Mouse (Mus musculus) activated CD4-positive, CD25-positive, alpha-beta regulatory T cell, adult 4 months (primary cell): ENCODE results near the gene Rnf130. TPM values are rescaled to one million over a fixed set of nuclear protein-coding genes. Genes with fewer than 3 reads are reported as not detected.

Experiments
- ATAC-seq: one replicate; pipeline ENCODE4 v1.8.0; 2017
- polyA plus RNA-seq, 2 experiments: library from polyadenylated mRNA; unstranded; fragments of 100-300 nt; shearing (Covaris generic); gene quantifications; one replicate each; pipeline ENCODE4 v1.2.1; 2017

The Rnf130 gene
- polyA plus RNA-seq: 1 to 10 TPM in 1 of 2 experiments, under 1 TPM in 1; 0.73 to 1.9 TPM

GRCm38 (mm10) chr11:50024833-50025720 is at the start of gene Rnf130:
Gene Rnf130 (plus strand): TSS chr11:50025346.
- ATAC-seq: peak; percentile 76

GRCm38 (mm10) chr11:49977963-49978568 is 47.1 kb upstream of the Rnf130 start:
- ATAC-seq: peak; percentile 43

GRCm38 (mm10) chr11:49978935-49979334 is 46.2 kb upstream of the Rnf130 start:
- ATAC-seq: no peak

GRCm38 (mm10) chr11:49980681-49981235 is 44.4 kb upstream of the Rnf130 start:
- no peak for ATAC-seq

GRCm38 (mm10) chr11:49981321-49981963 is 43.7 kb upstream of the Rnf130 start:
- ATAC-seq: no peak

- no peak for ATAC-seq
Measured at GRCm38 (mm10) chr11:49982094-49982493, 43.1 kb upstream of the Rnf130 start.

- peak; percentile 60 for ATAC-seq
Measured at GRCm38 (mm10) chr11:49982881-49983280, 42.3 kb upstream of the Rnf130 start.

- ATAC-seq: peak; percentile 53
Measured at GRCm38 (mm10) chr11:49983875-49984552, 41.1 kb upstream of the Rnf130 start.

- ATAC-seq: no peak
Measured at GRCm38 (mm10) chr11:49985009-49985408, 40.1 kb upstream of the Rnf130 start.

GRCm38 (mm10) chr11:49986277-49987036 is 38.7 kb upstream of the Rnf130 start:
- ATAC-seq: no peak

- peak; percentile 54 for ATAC-seq
Measured at GRCm38 (mm10) chr11:49994536-49994935, 30.6 kb upstream of the Rnf130 start.

GRCm38 (mm10) chr11:49996398-49996797 is 28.7 kb upstream of the Rnf130 start:
- ATAC-seq: no peak

- peak; percentile 40 for ATAC-seq
Measured at GRCm38 (mm10) chr11:49997321-49997720, 27.8 kb upstream of the Rnf130 start.

GRCm38 (mm10) chr11:50002853-50003252 is 22.3 kb upstream of the Rnf130 start:
- no peak for ATAC-seq

GRCm38 (mm10) chr11:50007776-50008175 is 17.4 kb upstream of the Rnf130 start:
- ATAC-seq: no peak

GRCm38 (mm10) chr11:50008231-50008630 is 16.9 kb upstream of the Rnf130 start:
- ATAC-seq: no peak

GRCm38 (mm10) chr11:50013016-50013415 is 12.1 kb upstream of the Rnf130 start:
- no peak for ATAC-seq

GRCm38 (mm10) chr11:50016503-50016902 is 8.6 kb upstream of the Rnf130 start:
- no peak for ATAC-seq

- no peak for ATAC-seq
Measured at GRCm38 (mm10) chr11:50017511-50017910, 7.6 kb upstream of the Rnf130 start.

GRCm38 (mm10) chr11:50018848-50019247 is 6.3 kb upstream of the Rnf130 start:
- ATAC-seq: no peak

- no peak for ATAC-seq
Measured at GRCm38 (mm10) chr11:50022085-50022484, 3.1 kb upstream of the Rnf130 start.

GRCm38 (mm10) chr11:50024445-50024832 is 707 bp upstream of the Rnf130 start:
- peak; percentile 3 for ATAC-seq
